Mouse (Mus musculus): ENCODE data around the gene Cpt1a. TPM values are rescaled to one million over a fixed set of nuclear protein-coding genes. Genes with fewer than 3 reads are reported as not detected.

Gene Cpt1a
- polyA plus RNA-seq, 1 experiment from 2014 or later = 43.7 TPM

DNA sequence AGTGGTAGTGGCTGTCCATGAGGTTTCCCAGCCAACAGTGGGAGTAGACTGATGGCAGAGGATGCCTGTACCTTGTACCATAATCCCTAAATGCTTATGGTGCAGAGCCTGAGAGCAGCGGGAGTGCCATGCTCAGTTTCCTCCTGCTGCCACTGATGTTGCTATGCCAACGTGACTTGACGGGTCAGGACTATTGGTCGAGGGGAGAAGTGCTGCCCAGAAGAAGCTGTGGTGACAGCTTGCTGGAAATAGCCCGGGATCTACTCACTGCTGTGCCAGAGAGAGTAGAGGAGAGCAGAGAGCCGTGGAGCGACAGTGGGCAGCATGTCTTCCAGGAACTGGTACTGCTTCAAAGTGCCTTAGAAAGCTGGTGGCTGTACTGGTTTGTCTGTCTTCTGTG, 79.8 kb downstream of the Cpt1a start:
- Histone ChIP-seq H3K4me1 (ENCODE audit: control insufficient read depth, insufficient read depth, low read length) (no peaks in the 10 kb centered on the region), H3K9ac (ENCODE audit: low read depth, low read length) (no peak overlapping the region), H3K27ac (ENCODE audit: low read length) (no peak overlapping the region), H3K36me3 (ENCODE audit: control insufficient read depth, insufficient read depth, low read length) (no peaks in the 10 kb centered on the region), H3K9me3 (ENCODE audit: control insufficient read depth, low read length) (0 out of 2 replicates have a peak, but pooled peaks cover 5% of the 10 kb centered on the region), H3K4me3 (ENCODE audit: low read length) (no peak overlapping the region), H3K4me2 (ENCODE audit: low read depth, low read length) (no peak overlapping the region), H3K27me3 (replicated peaks; ENCODE audit: control insufficient read depth, insufficient read depth, low read length) (no peaks in the 10 kb centered on the region)
- 53% methylated on average over 7 of the region's 7 CpGs for WGBS
- ATAC-seq = no peak

- Histone ChIP-seq H3K27me3 (replicated peaks; ENCODE audit: control insufficient read depth, insufficient read depth, low read length) (no peaks in the 10 kb centered on the region), H3K36me3 (ENCODE audit: control insufficient read depth, insufficient read depth, low read length) (no peaks in the 10 kb centered on the region), H3K9me3 (ENCODE audit: control insufficient read depth, low read length) (0 out of 2 replicates have a peak, but pooled peaks cover 5% of the 10 kb centered on the region), H3K4me3 (ENCODE audit: low read length) (no peak overlapping the region), H3K9ac (ENCODE audit: low read depth, low read length) (no peak overlapping the region), H3K27ac (ENCODE audit: low read length) (no peak overlapping the region), H3K4me1 (ENCODE audit: control insufficient read depth, insufficient read depth, low read length) (no peaks in the 10 kb centered on the region), H3K4me2 (ENCODE audit: low read depth, low read length) (no peak overlapping the region)
- 74% methylated on average over 6 of the region's 6 CpGs for WGBS
- no peak for ATAC-seq
Observed at GRCm38 (mm10) chr19:3402390-3402789, 80.3 kb downstream of the Cpt1a start.

DNA sequence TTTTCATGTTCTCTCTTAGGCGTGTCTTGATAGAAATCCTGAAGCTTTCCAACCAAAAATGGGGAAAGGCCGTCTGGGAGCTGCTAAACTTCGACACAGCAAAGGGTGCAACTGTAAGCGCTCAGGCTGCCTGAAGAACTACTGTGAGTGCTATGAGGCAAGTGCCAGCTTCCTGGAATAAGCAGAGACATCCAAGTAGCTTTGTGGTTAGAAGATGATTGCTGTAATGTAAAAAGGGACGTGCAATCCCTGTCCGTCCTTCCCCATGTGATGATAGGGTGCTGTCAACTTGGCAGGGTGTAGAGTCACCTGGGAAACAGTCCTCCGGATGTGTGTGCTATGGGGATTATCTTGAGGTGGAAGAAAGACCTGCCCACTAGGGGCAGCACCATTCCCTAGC, 81.9 kb downstream of the Cpt1a start:
- ATAC-seq = no peak
- Histone ChIP-seq H3K27ac (ENCODE audit: low read length) (no peak overlapping the region), H3K27me3 (replicated peaks; ENCODE audit: control insufficient read depth, insufficient read depth, low read length) (no peaks in the 10 kb centered on the region), H3K9ac (ENCODE audit: low read depth, low read length) (no peak overlapping the region), H3K9me3 (ENCODE audit: control insufficient read depth, low read length) (0 out of 2 replicates have a peak, but pooled peaks cover 5% of the 10 kb centered on the region), H3K4me1 (ENCODE audit: control insufficient read depth, insufficient read depth, low read length) (no peaks in the 10 kb centered on the region), H3K4me3 (ENCODE audit: low read length) (no peak overlapping the region), H3K36me3 (ENCODE audit: control insufficient read depth, insufficient read depth, low read length) (no peaks in the 10 kb centered on the region), H3K4me2 (ENCODE audit: low read depth, low read length) (no peak overlapping the region)
- 81% methylated on average over 7 of the region's 7 CpGs for WGBS

DNA sequence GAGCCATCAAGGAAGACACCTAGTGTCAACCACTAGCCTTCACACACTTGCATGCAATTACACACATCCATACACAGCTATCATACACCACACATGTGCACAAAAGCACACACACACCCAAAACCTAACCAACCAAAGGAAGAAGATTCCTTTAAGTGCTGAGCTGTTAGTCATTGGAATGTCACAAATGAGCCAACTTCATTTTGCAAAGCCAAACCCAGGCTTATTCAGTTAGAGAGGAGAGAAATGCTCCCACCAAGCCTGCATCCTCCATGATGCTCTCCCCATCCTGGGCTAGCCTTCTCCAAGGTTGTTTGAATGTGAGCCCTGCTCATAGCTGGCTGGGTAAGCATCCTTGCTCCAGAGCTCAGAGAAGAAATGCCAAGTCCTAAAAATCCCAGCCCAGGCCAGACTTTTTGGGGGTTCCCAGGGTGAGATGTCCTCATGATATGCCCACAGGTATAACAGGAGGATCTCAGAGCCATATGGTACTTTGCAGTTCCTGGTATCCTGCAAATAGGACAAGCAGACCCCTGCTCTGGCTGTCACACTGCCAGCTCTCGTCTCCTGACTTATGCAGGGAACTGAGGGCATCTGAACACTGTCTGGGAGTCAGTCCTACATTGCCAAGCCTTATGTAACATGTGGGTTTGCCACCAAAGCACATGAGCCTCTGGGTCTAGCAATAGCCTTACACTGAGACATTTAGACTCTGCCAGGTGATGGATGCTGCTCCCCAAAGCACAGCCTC, 83.6 kb downstream of the Cpt1a start:
- H3K27me3 ChIP-seq (replicated peaks; ENCODE audit: control insufficient read depth, insufficient read depth, low read length) = no peaks in the 10 kb centered on the region
- no peak overlapping the region for H3K27ac ChIP-seq (ENCODE audit: low read length)
- H3K9ac ChIP-seq (ENCODE audit: low read depth, low read length) = no peak overlapping the region
- 0 out of 2 replicates have a peak, but pooled peaks cover 5% of the 10 kb centered on the region for H3K9me3 ChIP-seq (ENCODE audit: control insufficient read depth, low read length)
- no peak overlapping the region for H3K4me2 ChIP-seq (ENCODE audit: low read depth, low read length)
- no peaks in the 10 kb centered on the region for H3K36me3 ChIP-seq (ENCODE audit: control insufficient read depth, insufficient read depth, low read length)
- ATAC-seq = no peak
- H3K4me1 ChIP-seq (ENCODE audit: control insufficient read depth, insufficient read depth, low read length) = no peaks in the 10 kb centered on the region
- WGBS = 56% methylated on average over 1 of the region's 1 CpGs
- H3K4me3 ChIP-seq (ENCODE audit: low read length) = no peak overlapping the region

DNA sequence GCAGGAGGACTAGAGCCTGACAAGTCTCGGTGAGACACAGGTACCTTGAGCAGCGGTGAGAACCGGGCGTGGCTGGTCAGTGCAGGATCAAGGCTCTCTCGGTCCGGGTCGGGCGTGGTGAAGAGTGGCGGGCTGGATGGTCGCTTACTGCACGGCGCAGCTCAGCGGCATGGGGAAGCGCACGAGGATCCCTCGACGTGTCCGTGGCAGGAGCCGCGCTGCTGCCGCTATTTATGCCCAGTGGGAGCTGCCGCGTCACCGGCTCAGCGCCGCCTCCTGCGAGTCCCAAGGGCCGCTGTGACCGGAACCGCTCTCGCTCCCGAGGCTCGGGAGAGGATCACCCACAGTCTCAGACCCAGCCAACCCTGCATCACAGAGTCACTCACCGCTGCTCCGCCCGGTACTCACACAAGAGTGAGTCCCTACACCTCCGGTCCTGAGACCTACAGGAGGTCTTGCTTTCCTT, 92.2 kb downstream of the Cpt1a start, which contains the start of gene Gal:
Gal (minus strand) TSS at position 277 of the 466 bp plus-strand sequence.
- Histone ChIP-seq H3K4me2 (ENCODE audit: low read depth, low read length) (peak within 1 kb of the TSS; percentile 80), H3K9me3 (ENCODE audit: control insufficient read depth, low read length) (no peaks in the 10 kb centered on the region), H3K4me1 (ENCODE audit: control insufficient read depth, insufficient read depth, low read length) (peaks cover 10% of the 10 kb centered on the region), H3K36me3 (ENCODE audit: control insufficient read depth, insufficient read depth, low read length) (no peaks in the 10 kb centered on the region), H3K27me3 (replicated peaks; ENCODE audit: control insufficient read depth, insufficient read depth, low read length) (peaks cover 24% of the 10 kb centered on the region), H3K27ac (ENCODE audit: low read length) (no peak within 1 kb of the TSS), H3K4me3 (ENCODE audit: low read length) (peak within 1 kb of the TSS; percentile 41), H3K9ac (ENCODE audit: low read depth, low read length) (peak within 1 kb of the TSS; percentile 58)
- ATAC-seq = peak; percentile 60
- 4% methylated on average over 37 of the region's 37 CpGs for WGBS

DNA sequence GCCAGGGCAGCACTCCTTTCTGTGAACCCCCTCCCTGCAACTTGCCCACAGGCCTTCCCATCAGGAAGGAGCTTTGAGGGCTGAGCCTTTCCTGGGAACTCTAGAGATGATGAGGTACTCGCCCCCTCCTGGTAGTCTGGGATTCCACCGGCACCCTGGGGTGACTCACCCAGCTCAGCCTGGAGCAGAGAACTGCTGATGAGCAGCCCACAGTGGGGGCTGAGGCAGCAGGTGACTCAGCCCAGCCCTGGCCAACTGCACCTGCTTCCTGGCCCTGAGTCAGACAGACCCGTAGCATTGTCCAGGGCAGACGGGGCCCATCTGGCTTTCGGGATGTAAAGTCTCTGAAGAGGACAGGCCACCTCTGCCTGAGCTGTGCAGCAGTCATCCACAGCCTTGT, 97.1 kb downstream of the Cpt1a start:
- peaks cover 9% of the 10 kb centered on the region; the same call in 1 of the 2 replicates for H3K27me3 ChIP-seq (replicated peaks; ENCODE audit: control insufficient read depth, insufficient read depth, low read length)
- 38% methylated on average over 5 of the region's 5 CpGs for WGBS
- no peak for ATAC-seq

DNA sequence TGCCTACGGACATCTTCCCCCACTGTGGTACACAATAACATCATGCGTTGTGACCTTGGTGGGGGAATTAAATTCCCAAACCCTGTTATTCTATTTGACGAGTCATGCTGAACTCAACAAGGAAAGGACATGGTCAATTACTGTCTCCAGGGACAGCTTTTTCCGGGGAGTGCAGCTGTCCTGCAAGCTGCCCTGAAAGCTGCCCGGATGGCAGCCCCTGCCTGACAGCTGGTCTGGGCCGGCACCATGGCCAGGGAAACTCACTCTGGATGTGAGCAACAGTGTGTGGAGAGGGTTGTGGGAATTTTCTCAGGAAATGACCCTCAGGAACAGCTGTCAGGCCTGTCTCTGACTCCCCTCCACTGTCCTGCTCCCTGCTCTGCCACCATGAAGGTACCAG, 100.4 kb downstream of the Cpt1a start:
- no peak overlapping the region for H3K9ac ChIP-seq (ENCODE audit: low read depth, low read length)
- no peak for ATAC-seq
- H3K4me2 ChIP-seq (ENCODE audit: low read depth, low read length) = no peak overlapping the region
- H3K36me3 ChIP-seq (ENCODE audit: control insufficient read depth, insufficient read depth, low read length) = no peaks in the 10 kb centered on the region
- no peak overlapping the region for H3K4me3 ChIP-seq (ENCODE audit: low read length)
- peaks cover 7% of the 10 kb centered on the region; the same call in 1 of the 2 replicates for H3K4me1 ChIP-seq (ENCODE audit: control insufficient read depth, insufficient read depth, low read length)
- H3K27ac ChIP-seq (ENCODE audit: low read length) = no peak overlapping the region
- no peaks in the 10 kb centered on the region for H3K9me3 ChIP-seq (ENCODE audit: control insufficient read depth, low read length)
- WGBS = 63% methylated on average over 6 of the region's 6 CpGs
- no peaks in the 10 kb centered on the region for H3K27me3 ChIP-seq (replicated peaks; ENCODE audit: control insufficient read depth, insufficient read depth, low read length)

More for the DNA sequence above, 97.1 kb downstream of the Cpt1a start:
- H3K9ac ChIP-seq (ENCODE audit: low read depth, low read length) = no peak overlapping the region
- no peaks in the 10 kb centered on the region for H3K9me3 ChIP-seq (ENCODE audit: control insufficient read depth, low read length)
- H3K4me2 ChIP-seq (ENCODE audit: low read depth, low read length) = no peak overlapping the region
- no peaks in the 10 kb centered on the region for H3K36me3 ChIP-seq (ENCODE audit: control insufficient read depth, insufficient read depth, low read length)
- H3K27ac ChIP-seq (ENCODE audit: low read length) = no peak overlapping the region
- H3K4me3 ChIP-seq (ENCODE audit: low read length) = no peak overlapping the region
- peaks cover 11% of the 10 kb centered on the region for H3K4me1 ChIP-seq (ENCODE audit: control insufficient read depth, insufficient read depth, low read length)

DNA sequence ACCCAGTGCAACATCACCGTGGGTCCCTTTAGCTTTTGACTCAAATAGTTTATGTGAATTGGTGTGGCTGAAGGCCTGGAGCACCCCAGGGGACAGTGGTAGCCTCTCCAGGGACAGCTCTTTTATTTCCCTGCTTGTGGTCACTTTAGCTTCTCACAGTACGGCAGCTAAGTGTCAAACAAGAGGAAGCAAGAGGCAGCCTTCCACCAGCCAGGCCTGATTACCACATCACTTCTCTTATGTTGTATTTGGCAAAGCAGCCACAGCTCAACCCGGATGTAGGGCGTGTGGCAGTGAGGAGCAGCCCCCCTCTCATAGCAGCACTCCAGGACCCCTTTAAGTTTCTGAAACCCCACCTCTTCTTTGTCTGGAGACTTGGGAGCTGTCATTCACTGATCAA, 100.8 kb downstream of the Cpt1a start:
- WGBS = 59% methylated on average over 4 of the region's 4 CpGs
- no peak overlapping the region for H3K27ac ChIP-seq (ENCODE audit: low read length)
- H3K9me3 ChIP-seq (ENCODE audit: control insufficient read depth, low read length) = no peaks in the 10 kb centered on the region
- ATAC-seq = no peak
- no peak overlapping the region for H3K4me2 ChIP-seq (ENCODE audit: low read depth, low read length)
- H3K27me3 ChIP-seq (replicated peaks; ENCODE audit: control insufficient read depth, insufficient read depth, low read length) = no peaks in the 10 kb centered on the region
- no peaks in the 10 kb centered on the region for H3K36me3 ChIP-seq (ENCODE audit: control insufficient read depth, insufficient read depth, low read length)
- no peak overlapping the region for H3K9ac ChIP-seq (ENCODE audit: low read depth, low read length)
- no peak overlapping the region for H3K4me3 ChIP-seq (ENCODE audit: low read length)
- H3K4me1 ChIP-seq (ENCODE audit: control insufficient read depth, insufficient read depth, low read length) = peaks cover 7% of the 10 kb centered on the region; the same call in 1 of the 2 replicates

DNA sequence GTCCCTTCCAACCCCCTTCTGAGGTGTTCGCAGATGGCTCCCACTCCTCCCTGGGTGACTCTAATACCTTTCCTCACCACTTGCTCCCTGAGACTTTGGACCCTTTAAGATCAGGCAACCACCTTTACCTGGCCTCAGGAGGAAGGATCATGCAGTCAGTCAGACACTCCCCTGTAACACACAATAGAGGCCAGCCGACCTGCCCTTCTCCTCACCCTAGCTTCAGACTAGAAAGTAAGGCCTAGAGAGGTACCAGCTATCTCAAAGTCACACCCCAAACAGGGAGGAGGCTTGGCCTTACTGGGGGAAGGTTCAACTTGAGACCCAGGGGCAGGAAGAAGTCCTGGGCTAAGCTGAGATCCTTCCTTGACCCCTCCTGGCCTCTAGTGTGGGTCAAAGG, 102.1 kb downstream of the Cpt1a start:
- Histone ChIP-seq H3K4me3 (ENCODE audit: low read length) (no peak overlapping the region), H3K36me3 (ENCODE audit: control insufficient read depth, insufficient read depth, low read length) (no peaks in the 10 kb centered on the region), H3K27me3 (replicated peaks; ENCODE audit: control insufficient read depth, insufficient read depth, low read length) (no peaks in the 10 kb centered on the region), H3K9ac (ENCODE audit: low read depth, low read length) (no peak overlapping the region), H3K4me1 (ENCODE audit: control insufficient read depth, insufficient read depth, low read length) (peaks cover 7% of the 10 kb centered on the region; the same call in 1 of the 2 replicates), H3K4me2 (ENCODE audit: low read depth, low read length) (no peak overlapping the region), H3K9me3 (ENCODE audit: control insufficient read depth, low read length) (no peaks in the 10 kb centered on the region), H3K27ac (ENCODE audit: low read length) (peak overlapping the region; percentile 35; the same call in 1 of the 2 replicates)
- peak; percentile 93 for ATAC-seq
- 55% methylated on average over 2 of the region's 2 CpGs for WGBS

Measured in intestine, embryonic 16.5 days (tissue).